Mouse (Mus musculus): Measurements from ENCODE around the gene Syt2. TPM values are rescaled to one million over a fixed set of nuclear protein-coding genes. Genes with fewer than 3 reads are reported as not detected.

The Syt2 gene
- total and polyA plus RNA-seq, 2 experiments from 2014 or later: 6.2 to 19.0 TPM

DNA sequence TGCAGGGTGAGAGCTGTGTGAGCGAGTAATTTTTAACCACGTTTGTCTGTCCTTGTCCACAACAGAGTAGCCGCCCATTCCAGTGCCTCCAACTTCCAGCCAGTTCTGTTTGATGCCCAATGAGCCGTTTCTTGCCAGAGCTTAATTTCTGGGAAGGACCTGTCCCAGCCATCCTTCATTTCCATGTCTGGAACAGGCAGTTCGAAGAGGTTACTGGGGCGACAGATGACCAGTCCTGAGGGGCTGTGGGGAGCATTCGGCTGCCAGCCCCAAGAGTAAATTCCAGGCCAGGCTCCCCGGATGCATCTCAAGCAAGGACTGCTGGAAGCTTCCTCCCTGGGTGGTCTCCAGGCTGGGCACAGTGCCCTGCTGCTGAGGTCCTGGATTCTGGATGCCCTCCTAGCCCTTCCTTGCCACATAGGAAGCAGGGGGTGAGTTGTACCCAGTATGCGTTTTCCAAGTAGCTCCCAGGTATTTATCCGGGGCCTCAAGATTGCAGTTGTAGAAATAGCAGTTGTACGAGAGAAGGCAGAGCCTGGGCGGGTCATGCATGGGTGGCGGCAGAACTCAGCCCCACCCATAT, 4.9 kb downstream of the Syt2 start:
- Histone ChIP-seq H3K36me3 (ENCODE audit: insufficient read depth, low read length) (no peaks in the 10 kb centered on the region), H3K9me3 (ENCODE audit: low read length) (no peaks in the 10 kb centered on the region), H3K9ac (replicated peaks; ENCODE audit: low read length, poor library complexity, severe bottlenecking) (no peak overlapping the region), H3K4me3 (ENCODE audit: low read depth, low read length) (no peak overlapping the region), H3K27me3 (ENCODE audit: insufficient read depth, low read length) (peaks cover 25% of the 10 kb centered on the region), H3K4me2 (ENCODE audit: low read depth, low read length, poor library complexity, severe bottlenecking) (no peak overlapping the region), H3K27ac (ENCODE audit: low read depth, low read length) (no peak overlapping the region), H3K4me1 (ENCODE audit: insufficient read depth, low read length) (peaks cover 7% of the 10 kb centered on the region; the same call in 1 of the 2 replicates)
- peak; percentile 55 for ATAC-seq (ENCODE audit: low FRiP score)
- 39% methylated on average over 13 of the region's 13 CpGs for WGBS
- peak; percentile 70 for DNase-seq (ENCODE audit: low spot score)
- no peak for TF ChIP-seq CTCF (IDR thresholded peaks at IDR 0.05)

- no peak overlapping the region for H3K4me2 ChIP-seq (ENCODE audit: low read depth, low read length, poor library complexity, severe bottlenecking)
- H3K9ac ChIP-seq (replicated peaks; ENCODE audit: low read length, poor library complexity, severe bottlenecking): no peak overlapping the region
- 35% methylated on average over 4 of the region's 4 CpGs for WGBS
- no peak overlapping the region for H3K4me3 ChIP-seq (ENCODE audit: low read depth, low read length)
- no peak overlapping the region for H3K27ac ChIP-seq (ENCODE audit: low read depth, low read length)
- no peak for TF ChIP-seq CTCF (IDR thresholded peaks at IDR 0.05)
- H3K36me3 ChIP-seq (ENCODE audit: insufficient read depth, low read length): no peaks in the 10 kb centered on the region
- DNase-seq (ENCODE audit: low spot score) (peak; percentile 54), ATAC-seq (ENCODE audit: low FRiP score) (peak; percentile 42; the same call in 1 of the 2 replicates)
- H3K4me1 ChIP-seq (ENCODE audit: insufficient read depth, low read length): peaks cover 7% of the 10 kb centered on the region; the same call in 1 of the 2 replicates
- peaks cover 21% of the 10 kb centered on the region for H3K27me3 ChIP-seq (ENCODE audit: insufficient read depth, low read length)
- no peaks in the 10 kb centered on the region for H3K9me3 ChIP-seq (ENCODE audit: low read length)
Measured at GRCm38 (mm10) chr1:134651851-134652398, 5.4 kb downstream of the Syt2 start.

- no peak overlapping the region for H3K4me2 ChIP-seq (ENCODE audit: low read depth, low read length, poor library complexity, severe bottlenecking)
- no peak overlapping the region for H3K27ac ChIP-seq (ENCODE audit: low read depth, low read length)
- peaks cover 7% of the 10 kb centered on the region; the same call in 1 of the 2 replicates for H3K4me1 ChIP-seq (ENCODE audit: insufficient read depth, low read length)
- no peak overlapping the region for H3K9ac ChIP-seq (replicated peaks; ENCODE audit: low read length, poor library complexity, severe bottlenecking)
- H3K9me3 ChIP-seq (ENCODE audit: low read length): no peaks in the 10 kb centered on the region
- TF ChIP-seq CTCF (IDR thresholded peaks at IDR 0.05): 0 out of 2 replicates have a peak, but pooled peaks have one; percentile 8
- no peaks in the 10 kb centered on the region for H3K36me3 ChIP-seq (ENCODE audit: insufficient read depth, low read length)
- no peak overlapping the region for H3K4me3 ChIP-seq (ENCODE audit: low read depth, low read length)
- peaks cover 8% of the 10 kb centered on the region for H3K27me3 ChIP-seq (ENCODE audit: insufficient read depth, low read length)
- DNase-seq (ENCODE audit: low spot score) (no peak), ATAC-seq (ENCODE audit: low FRiP score) (0 out of 2 replicates have a peak, but pooled peaks have one; percentile 19)
- WGBS: 10% methylated on average over 10 of the region's 10 CpGs
Measured at GRCm38 (mm10) chr1:134653603-134654257, 7.3 kb downstream of the Syt2 start.

- H3K4me3 ChIP-seq (ENCODE audit: low read depth, low read length): no peak overlapping the region
- H3K27me3 ChIP-seq (ENCODE audit: insufficient read depth, low read length): no peaks in the 10 kb centered on the region
- ATAC-seq (ENCODE audit: low FRiP score): no peak
- H3K4me2 ChIP-seq (ENCODE audit: low read depth, low read length, poor library complexity, severe bottlenecking): no peak overlapping the region
- peaks cover under 1% of the 10 kb centered on the region; the same call in 1 of the 2 replicates for H3K4me1 ChIP-seq (ENCODE audit: insufficient read depth, low read length)
- H3K27ac ChIP-seq (ENCODE audit: low read depth, low read length): no peak overlapping the region
- no peak overlapping the region for H3K9ac ChIP-seq (replicated peaks; ENCODE audit: low read length, poor library complexity, severe bottlenecking)
- no peak for TF ChIP-seq CTCF (IDR thresholded peaks at IDR 0.05)
- DNase-seq (ENCODE audit: low spot score): no peak
- WGBS: 61% methylated on average over 7 of the region's 7 CpGs
- no peaks in the 10 kb centered on the region for H3K36me3 ChIP-seq (ENCODE audit: insufficient read depth, low read length)
- no peaks in the 10 kb centered on the region for H3K9me3 ChIP-seq (ENCODE audit: low read length)
Measured at GRCm38 (mm10) chr1:134658841-134659240, 12.4 kb downstream of the Syt2 start.

DNA sequence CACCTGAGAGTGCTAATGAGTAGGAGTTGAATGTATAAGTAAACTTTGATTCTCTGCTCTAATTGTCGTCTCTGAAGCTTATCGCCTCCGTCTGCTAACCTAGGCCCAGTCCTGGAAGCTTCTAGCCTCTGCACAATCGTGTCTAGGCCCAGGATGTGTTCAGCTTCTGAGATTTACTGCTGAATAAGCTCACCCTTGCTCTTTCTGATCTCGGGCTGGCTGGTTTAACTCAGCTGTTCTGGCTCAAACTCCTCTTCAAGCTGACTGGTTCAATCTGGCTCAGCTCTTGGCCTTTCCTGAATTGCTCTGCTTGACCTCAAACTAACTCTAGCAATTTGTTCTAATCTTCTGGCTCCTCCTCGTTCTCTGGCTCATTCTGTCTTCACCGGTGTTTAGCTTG, 13.7 kb downstream of the Syt2 start:
- H3K9ac ChIP-seq (replicated peaks; ENCODE audit: low read length, poor library complexity, severe bottlenecking): no peak overlapping the region
- H3K27me3 ChIP-seq (ENCODE audit: insufficient read depth, low read length): no peaks in the 10 kb centered on the region
- ATAC-seq (ENCODE audit: low FRiP score): no peak
- TF ChIP-seq CTCF (IDR thresholded peaks at IDR 0.05): no peak
- no peak overlapping the region for H3K4me3 ChIP-seq (ENCODE audit: low read depth, low read length)
- no peaks in the 10 kb centered on the region for H3K9me3 ChIP-seq (ENCODE audit: low read length)
- 68% methylated on average over 7 of the region's 7 CpGs for WGBS
- no peaks in the 10 kb centered on the region for H3K4me1 ChIP-seq (ENCODE audit: insufficient read depth, low read length)
- H3K27ac ChIP-seq (ENCODE audit: low read depth, low read length): no peak overlapping the region
- no peak for DNase-seq (ENCODE audit: low spot score)
- H3K4me2 ChIP-seq (ENCODE audit: low read depth, low read length, poor library complexity, severe bottlenecking): no peak overlapping the region
- no peaks in the 10 kb centered on the region for H3K36me3 ChIP-seq (ENCODE audit: insufficient read depth, low read length)

Measured in midbrain, postnatal 0 days (tissue).